Mouse (Mus musculus): Measurements from ENCODE around the gene Thtpa.
A peak's percentile ranks its signal among the peaks of the same experiment; 100 is the strongest.

The Thtpa gene

GRCm38 (mm10) chr14:55135676-55136075 lies 41.1 kb downstream of the Thtpa start:
- DNase-seq (ENCODE audit: low spot score), result peak; percentile 86

GRCm38 (mm10) chr14:55139313-55139712 lies 44.7 kb downstream of the Thtpa start:
- no peak for DNase-seq (ENCODE audit: low spot score)

- no peak for DNase-seq (ENCODE audit: low spot score)
Observed at GRCm38 (mm10) chr14:55146324-55146723, 51.7 kb downstream of the Thtpa start.

GRCm38 (mm10) chr14:55146829-55147401 lies 52.3 kb downstream of the Thtpa start:
- DNase-seq (ENCODE audit: low spot score), result no peak

- peak; percentile 85 for DNase-seq (ENCODE audit: low spot score)
Observed at GRCm38 (mm10) chr14:55148363-55148915, 53.9 kb downstream of the Thtpa start.

All from retina, embryonic 14.5 days (tissue).